Mouse (Mus musculus) B cell, adult 2 months (primary cell): ENCODE measurements around the gene Gas2.
A peak's percentile ranks its signal among the peaks of the same experiment; 100 is the strongest.

Experiments
- DNase-seq, 2 experiments: peaks; one replicate each; pipeline ENCODE4 v3.0.0; 2022

The Gas2 gene

DNA sequence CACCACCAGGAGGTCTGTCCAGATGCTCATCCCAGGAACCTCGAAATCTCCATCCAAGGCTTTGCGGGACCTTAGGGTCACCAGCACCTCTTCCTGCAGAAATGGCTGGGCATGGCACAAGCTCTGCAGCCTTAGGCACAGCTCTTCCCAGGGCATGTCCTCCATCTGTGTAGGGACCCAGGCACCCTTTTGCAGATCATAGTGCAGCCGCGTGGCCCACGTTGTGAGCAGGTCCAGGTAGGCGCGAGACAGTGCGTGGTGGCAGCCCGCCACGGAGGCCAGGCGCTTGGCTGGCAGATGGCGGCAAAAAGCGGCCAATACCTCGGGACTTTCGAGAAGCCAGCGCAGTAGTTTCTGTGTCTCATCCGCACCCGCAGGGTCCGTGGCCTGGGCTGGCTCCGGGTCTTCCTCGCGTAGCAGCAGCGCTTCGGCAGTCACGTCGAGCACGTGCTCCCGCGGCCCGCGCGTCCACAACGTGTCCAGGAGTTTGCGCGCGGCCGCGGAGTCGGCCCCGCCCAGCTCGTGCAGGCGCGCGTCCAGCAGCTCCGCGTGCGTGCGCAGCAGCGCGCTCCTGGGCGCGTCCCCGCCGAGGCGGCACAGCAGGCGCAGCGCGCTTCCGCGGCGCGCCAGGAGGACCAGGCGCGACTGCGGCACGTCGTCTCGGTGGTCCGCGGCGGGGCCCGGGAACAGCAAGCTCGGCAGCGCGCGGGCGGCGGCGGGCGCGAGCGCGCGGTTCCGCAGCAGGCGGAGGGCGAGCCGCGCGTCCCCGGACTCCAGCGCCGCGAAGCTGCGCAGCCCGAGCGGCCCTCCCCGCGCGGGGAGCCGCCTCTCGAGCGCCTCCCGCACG is at the start of gene Gas2:
TSS of gene Gas2 (plus strand) at position 766 of the 847 bp plus-strand sequence.
- DNase-seq = peak; percentile 80 to 87

DNA sequence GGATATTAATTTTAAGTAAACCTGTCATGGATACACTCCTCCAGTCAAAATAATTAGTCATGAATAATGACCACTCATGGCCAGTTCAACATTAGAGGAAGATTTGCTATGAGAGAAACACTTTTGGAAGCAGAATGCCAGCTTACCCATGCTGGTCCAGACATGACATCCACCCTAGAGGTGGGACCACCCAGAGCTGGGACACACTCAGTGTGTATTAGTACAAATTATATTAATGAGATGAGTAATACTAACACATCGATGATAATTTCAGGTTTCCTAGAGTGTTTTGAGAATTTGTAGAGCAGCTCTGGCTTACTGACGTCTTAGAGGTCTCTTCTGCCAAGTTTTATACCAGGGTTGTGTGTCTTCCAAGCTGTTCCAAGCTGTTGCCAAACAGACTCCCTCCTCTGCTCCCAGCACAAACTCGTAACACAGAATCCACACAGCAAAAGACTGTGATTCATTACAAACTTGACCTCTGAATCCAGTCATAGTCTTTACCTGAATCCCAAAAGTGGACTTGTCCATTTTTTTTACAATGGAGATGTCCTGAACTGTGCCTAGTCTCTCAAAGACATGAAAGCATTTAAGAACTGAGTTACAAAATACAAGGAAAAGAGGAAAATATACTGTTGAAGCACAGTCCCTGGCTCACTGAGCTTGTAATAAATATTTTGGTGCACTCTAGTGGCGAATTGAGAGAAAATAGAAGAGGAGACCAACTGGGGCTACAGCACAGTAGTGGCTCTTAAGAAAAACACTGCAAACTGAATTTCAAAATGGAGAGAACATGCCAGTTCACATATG is 46.1 kb upstream of the Gas2 start:
- no peak for DNase-seq

DNA sequence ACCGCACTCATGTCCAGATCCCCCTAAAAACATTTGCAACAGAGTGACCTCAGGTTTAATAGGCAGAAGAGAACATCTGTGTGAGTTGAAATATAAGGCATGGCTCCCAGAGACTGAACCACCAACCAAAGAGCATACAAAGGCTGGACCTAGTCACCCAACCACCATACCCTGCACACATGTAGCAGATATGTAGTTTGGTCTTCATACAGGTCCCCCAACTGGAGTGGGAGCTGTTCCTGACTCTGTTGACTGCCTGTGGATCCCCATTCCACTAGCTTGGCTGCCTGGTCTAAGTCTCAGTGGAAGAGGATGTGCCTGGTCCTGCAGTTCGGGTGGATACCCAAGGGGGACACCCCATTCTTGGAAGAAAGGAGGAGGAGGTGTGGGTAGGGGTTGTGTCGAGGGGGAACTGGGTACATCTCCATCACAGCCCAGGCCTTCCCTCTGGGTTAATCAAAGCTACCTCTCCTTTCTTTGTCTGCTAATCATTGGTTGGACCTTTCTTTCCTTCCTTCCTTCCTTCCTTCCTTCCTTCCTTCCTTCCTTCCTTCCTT is 45.5 kb upstream of the Gas2 start:
- no peak for DNase-seq

DNA sequence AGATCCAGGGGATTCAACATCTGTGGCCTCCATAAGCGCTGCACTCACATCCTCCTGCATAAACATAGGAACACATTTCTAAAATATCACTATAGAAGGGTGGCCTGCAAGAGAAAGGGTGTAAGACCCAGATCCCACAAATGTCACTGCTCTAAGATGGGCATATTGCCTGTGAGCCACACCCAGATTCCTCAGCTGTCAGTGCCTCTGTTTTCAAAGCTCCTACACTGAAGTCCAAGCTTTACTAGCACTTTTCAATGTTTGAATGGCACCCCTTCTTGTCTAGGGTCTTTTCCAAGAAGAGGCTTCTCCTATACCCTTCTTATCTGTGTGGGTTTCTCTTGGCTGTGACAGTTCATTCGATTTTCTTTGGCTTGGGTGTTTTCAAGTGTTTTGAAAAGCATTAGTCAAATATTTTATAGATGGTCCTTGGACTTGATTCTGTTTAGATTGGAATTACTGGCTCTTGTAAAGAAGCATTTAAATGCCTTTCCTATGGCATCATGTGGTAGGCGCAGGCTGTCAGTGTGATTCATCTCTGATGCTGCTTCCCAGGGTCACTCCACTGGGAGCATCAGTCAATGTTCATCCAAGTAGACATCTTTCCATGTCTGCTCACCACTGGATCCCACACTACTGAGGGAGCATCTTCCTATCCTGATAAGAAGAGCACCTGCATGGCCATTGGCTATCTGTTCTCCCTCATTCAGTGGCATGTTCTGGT is 43.4 kb upstream of the Gas2 start:
- no peak for DNase-seq

DNA sequence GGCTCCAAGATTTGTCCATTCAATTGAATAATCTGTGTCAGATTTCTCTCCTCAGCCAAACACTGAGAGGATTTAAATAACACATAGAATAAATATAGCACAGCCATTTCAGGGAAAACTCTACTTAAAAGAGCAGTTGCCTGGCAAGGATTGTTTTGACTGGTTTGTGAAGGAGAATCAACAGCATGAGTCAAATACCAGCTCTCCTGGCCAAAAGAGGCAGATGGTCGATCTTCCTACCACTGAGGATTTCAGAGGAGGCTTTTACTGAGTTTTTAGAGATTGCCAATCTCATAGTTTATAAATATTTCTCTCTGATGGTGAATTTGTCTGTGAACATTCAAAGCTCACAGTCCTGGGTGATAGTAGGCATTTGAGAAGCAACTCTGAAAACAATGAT is 41.9 kb upstream of the Gas2 start:
- no peak for DNase-seq

DNA sequence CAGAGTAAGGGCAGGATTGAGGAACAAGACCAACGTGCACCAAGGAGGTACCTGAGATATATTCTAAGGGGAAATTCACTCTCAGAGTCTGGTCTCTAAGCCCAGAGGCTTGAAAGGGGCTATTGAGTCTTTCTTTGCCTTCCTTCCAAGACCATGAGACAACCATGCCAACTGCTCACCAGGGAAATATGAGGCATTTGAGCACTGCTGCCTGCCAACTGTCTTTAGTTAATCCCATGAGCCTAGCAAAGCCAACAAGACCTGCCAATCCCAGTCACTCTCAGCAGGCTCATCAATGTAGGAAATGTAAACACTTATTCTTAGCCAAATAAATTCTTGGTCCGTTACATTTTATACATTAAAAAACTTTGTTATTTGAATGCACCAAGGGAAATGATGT is 40.3 kb upstream of the Gas2 start:
- DNase-seq = no peak

DNA sequence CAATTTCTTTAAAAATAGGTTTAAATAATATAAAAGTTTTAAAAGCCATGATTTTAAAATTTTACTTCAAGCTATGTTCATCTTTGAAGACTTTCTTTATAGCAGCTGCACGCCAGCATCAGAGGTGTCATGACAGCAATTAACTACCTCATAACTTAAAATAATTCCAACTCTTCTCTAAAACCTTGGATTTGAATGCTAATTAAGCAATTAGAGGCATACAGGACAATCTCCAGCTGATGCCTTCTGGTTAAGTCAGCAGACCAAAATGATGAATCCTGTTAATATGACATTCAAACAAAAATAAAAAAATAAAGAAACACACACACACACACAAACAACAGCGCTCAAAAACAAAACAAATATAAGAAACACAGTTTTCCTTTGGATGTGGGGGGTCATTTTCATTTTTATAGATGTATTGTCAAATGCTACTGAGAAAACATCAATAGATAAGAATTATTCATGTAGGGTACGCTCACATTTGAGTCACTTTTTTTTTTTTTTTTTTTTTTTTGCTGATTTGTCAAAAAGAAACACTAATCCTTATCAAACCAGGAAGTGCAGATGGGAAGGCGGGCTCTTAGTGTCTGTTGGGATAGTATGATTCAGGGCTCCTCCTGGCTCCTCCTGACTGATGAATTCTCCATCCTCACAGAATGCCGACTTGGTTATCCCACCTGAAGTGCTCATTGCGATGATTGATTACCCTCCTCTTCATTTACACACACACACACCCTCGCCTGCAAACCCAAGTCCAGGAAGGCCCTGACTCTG is 38.1 kb upstream of the Gas2 start:
- DNase-seq = no peak

DNA sequence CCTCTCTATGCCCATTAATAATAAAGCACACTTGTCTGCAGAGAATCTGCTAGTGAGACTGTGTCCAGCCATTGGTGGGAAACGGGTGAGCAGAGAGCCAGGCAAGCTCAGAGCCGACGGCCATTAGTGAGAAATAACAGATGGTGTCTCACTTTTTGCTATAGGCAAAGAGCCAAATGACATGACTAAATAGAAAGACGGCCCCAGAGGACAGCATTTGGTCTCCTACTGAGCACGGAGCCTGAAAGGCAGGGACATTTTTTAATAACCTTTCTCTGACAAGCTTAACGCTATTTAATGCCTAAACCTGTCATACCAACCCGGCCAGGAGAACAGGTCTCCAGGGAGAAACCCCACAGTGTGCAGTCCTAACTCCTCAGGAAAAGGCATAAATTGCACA is 29.9 kb upstream of the Gas2 start:
- no peak for DNase-seq

DNA sequence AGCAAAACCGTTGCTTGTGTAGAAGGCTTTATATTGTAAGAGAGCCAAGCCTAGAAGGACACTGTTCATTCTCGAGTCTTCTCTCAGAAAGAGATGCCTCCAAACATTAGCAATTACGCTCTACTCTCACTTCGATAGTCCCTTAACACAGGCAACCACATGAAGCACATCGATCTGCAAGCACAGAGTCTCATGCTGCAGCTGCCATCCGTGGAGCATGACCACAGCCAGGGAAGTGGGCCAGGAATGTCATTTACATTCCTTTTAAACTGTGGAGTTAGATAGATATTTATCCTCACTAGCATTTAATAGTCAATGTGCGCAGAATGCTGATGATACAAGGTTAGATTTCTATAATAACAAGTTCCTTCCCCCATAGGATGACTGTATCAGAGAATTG is 21.3 kb upstream of the Gas2 start:
- DNase-seq = no peak

DNA sequence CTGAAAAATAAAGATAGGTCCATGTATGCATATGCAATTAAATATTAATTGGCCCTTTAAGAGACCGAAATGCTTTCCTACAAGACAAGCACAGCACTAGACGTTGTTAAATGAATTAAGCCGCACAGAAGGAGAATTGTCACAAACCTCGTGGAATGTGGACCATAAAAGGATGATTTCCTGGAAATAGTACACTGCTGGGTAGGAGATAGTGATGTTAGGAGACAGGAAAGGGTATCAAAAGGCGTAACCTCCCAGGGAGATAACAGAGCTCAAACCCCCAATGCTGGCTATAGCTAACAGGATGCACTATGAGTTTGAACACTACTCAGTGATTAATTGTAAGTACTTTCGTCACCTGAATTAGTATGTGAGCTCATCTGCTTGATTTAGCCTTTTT is 10.9 kb upstream of the Gas2 start:
- DNase-seq = no peak

DNA sequence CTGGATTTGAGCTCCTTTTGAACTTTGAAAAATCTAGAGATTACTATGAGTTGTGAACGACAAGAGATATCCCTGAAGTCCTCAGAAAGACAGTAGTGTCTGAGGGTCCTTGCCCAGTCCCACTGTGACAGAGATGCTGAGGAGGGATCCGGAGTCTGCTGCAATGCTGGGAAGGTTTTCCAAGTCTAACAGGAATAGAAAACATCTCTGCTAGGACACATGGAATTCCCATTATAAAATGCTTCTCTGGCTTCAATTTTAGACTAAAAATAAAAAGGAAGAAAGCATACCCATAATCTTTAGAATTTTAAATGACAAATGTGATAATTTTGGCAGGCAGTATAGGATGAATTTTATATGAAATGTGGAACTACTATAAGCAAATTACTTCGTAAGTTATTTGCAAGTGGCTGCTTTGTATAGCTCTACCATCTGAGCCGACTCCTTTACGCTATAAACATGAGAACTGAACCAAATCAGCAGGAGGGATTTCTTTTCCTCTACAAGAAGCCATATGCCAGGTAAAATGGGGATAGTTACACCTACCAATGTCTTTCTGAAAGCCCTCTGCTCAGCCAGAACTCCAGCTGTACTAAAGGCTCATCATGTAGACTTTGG is 9.8 kb upstream of the Gas2 start:
- no peak for DNase-seq

DNA sequence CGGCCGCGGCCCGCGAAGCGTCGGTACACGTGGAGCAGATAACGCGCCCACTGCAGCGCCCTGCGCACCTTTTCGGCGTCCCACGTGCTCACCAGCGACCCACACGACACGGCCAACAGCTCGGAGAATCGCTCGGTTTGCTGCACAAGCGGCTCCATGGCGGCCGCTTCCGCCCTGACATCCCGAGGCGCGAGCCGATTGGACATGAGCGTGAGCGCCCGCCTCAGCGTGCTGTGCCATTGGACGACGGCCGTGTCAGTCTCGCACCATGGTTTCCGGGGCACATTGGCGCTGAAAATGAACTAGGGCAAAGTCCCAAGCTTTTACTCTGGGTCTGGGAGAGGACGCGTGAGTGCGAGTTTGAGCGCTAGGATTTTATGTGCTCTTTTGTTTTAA is 280 bp downstream of the Gas2 start, which contains the start of gene Fancf:
TSS of gene Fancf (minus strand) at position 171 of the 396 bp plus-strand sequence.
- peak; percentile 93 to 95 for DNase-seq

DNA sequence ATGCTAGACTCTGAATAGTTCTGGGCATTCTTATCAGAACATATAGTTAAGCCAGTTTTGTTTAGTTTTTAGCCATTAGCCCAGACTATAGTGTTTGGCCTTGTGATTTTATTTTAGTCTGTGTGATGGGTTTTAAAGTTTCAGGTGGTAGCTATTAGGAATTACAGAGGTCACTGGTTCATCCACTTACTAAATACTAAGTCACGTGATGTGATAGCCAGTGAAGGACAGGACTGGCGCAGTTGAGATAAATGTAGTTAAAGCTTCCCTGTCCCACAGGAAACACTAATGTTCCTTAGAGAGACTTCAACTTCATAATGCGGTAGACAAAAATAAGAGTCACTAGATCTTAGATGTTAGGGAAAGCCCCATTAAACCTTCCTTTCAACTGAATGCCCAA is 1.0 kb downstream of the Gas2 start:
- no peak for DNase-seq

DNA sequence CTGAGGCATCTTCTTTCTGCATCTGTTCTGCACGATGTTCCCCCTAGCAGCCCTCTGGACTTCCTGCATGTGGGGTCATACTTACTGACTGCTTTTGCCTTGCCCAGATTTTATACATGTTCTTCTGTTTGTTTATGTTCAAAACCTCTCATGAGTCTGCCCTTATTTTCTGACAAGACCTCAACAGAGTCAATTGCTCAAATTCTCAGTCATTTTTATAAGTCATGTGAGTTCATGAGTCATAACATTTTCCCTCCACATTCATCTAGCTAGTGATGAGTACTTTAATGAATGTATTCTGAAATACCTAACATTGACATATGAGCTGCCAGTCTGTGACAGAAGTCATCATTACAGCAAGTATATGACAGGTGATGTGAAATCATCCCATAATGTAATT is 3.5 kb downstream of the Gas2 start:
- DNase-seq = no peak

DNA sequence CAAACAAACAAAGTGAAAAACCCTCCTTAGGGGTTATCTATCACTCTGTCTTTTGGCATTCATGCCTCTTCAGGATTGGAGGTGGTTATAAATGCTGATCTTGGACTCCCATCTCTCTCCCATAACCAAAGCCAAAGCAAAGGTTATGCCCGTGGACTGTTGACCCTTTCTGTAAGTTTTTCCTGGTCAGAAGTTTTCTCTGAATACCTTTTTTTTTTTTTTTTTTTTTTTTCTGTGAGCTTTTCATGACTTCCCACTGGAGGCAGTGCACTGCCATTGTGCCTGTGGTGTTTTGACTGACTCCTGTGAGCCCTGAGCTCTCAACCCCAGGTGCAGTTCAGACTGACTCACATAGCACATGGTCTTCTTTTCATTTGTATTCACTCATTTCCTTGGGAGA is 6.2 kb downstream of the Gas2 start:
- no peak for DNase-seq

DNA sequence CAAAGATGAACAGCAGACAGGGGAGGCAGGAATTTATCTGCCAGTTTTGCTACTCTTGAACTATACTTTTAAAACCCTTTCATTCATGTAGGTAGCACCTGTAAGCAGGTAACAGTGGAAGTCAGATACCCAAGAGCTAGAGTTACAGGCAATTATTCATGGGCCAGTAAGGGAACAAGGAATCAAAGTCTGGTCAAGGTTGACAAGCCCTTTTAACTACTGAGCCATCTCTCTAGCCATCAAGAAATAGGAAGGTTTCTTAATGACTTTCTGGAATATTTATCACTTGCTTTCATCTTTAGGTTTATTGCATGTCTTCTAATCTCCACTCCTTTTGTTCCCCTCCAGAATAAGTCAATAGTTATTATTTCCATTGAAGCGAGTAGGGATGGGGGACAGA is 10.2 kb downstream of the Gas2 start:
- no peak for DNase-seq

DNA sequence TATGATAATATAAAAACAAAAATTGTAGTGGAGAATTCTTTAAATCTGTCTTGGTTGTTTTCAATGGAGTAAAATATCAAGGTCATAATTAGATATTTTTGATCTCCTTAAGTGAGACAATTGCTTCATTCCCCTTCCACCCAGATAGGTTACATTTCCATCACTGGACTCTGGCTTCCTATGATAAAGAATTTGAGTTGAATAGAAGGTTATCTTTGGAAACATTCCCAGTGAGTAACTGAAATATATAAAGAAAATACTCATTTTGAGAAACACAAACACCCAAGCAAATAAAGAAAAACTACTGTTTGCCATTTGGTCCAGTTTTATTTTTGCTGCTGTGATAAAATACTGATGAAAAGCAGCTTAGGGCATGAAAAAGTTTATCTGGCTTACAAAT is 10.8 kb downstream of the Gas2 start:
- no peak for DNase-seq

DNA sequence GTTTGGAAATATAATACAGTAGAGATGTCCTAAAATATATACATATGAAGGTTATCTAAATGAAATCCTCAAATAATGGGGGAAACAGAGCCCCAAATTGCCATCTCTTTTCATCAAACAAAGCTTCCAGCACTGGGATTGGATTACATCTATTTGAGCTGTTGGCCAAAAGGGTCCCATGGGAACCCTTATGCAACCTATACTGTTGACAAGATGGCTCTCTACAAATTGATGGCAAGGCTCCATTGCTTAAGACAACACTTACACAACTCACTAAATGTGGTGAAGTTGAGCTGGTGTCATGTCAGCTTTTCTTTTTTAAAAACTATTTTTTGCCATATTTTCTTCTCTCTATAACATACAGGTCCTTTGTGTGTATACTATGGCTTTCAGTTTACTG is 14.5 kb downstream of the Gas2 start:
- no peak for DNase-seq

DNA sequence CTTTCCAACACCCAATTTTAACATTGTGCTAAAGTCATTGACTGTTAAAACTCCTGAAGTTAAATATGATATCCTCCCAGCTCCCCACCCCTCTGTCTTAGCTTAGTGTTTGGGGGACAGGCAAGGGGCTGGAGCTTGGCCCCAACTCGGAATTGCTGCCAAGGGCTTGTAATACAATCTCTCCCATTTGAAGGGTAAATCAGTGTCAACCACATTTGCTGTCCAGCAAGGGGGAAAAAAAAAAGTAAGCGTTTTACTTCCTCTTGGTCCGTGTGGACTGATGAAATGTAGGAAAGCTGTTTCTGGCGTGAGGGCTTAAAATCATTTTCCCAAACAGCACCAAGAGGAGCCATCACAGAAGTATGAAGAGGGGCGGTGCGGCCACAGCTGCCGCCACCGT is 16.9 kb downstream of the Gas2 start:
- no peak for DNase-seq

DNA sequence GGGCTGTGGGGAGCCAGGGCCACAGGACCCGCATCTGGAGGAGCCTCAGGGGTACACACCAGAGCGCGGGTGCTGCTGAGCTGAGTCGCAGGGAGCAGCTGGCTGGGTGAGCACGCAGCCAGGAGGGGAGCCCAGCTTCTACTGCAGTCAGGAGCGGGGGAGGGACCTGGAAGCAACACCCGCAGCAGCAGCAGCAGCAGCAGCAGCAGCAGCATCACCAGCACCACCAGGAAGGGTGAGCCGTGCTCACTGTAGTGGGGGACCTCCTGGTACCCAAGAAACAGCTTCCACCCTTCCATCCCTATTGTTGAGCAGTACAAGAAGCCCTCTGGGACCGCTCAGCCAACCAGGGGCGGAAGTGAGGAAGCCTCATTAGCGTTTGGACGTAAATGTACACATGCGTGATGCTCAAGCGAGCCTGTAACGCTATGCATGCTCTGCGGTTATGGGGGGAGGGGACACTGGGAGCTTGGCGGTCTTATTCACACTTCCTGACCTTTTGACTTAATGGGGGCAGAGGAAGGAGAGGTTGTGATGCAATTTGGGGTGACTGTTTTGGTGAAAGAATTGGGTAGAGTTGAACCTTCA is 17.4 kb downstream of the Gas2 start:
- DNase-seq = peak; percentile 54 to 58

DNA sequence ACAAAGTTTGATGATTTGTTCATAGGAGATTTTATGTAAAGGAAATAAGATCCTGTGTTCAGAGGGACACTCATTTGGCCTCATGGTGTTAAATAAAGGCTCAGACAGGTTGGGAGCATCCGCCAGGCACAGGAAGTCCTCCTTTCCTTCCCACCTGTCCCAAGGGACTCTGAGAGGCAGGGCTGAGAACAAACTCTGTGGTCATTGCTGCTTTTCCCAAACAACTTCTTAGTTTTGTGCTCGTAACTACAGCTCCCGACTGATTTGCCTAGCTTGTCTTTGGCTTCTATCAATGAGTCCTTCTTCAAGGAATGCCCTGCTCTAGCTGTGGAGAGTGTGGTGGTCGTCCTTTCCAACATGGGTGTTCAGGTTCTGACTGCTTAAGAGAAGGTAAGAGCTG is 18.3 kb downstream of the Gas2 start:
- DNase-seq = no peak

DNA sequence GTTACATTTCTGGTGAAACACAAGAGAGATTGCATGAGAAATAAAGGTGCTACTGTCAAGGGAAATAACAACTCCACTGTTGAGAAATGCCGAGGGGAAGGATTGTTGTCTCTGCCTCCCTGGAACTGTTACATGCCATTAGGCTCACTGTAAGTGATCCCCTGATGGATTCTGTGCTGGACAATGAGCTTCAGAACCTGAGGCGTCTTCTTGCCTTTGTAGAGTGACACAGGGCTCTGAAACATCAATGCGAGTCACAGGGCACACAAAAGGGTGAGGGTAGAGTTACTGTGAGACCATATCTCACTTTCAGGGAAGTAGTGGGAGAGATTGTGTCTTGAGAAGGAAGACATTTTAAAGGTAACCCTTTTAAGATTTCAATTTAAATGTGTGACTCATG is 23.5 kb downstream of the Gas2 start:
- DNase-seq = no peak
